Mouse (Mus musculus): ENCODE measurements around the gene Eif4g1. TPM values are rescaled to one million over a fixed set of nuclear protein-coding genes. Genes with fewer than 3 reads are reported as not detected.

The Eif4g1 gene
- total RNA-seq, 2 experiments from 2014 or later, result 119 to 159 TPM

- ATAC-seq (ENCODE audit: poor library complexity, severe bottlenecking), result no peak
Observed at GRCm38 (mm10) chr16:20703699-20704400, 35.7 kb downstream of the Eif4g1 start.

GRCm38 (mm10) chr16:20705786-20706185 is 37.7 kb downstream of the Eif4g1 start:
- ATAC-seq (ENCODE audit: poor library complexity, severe bottlenecking), result no peak

- no peak for ATAC-seq (ENCODE audit: poor library complexity, severe bottlenecking)
Observed at GRCm38 (mm10) chr16:20706407-20707055, 38.4 kb downstream of the Eif4g1 start.

DNA sequence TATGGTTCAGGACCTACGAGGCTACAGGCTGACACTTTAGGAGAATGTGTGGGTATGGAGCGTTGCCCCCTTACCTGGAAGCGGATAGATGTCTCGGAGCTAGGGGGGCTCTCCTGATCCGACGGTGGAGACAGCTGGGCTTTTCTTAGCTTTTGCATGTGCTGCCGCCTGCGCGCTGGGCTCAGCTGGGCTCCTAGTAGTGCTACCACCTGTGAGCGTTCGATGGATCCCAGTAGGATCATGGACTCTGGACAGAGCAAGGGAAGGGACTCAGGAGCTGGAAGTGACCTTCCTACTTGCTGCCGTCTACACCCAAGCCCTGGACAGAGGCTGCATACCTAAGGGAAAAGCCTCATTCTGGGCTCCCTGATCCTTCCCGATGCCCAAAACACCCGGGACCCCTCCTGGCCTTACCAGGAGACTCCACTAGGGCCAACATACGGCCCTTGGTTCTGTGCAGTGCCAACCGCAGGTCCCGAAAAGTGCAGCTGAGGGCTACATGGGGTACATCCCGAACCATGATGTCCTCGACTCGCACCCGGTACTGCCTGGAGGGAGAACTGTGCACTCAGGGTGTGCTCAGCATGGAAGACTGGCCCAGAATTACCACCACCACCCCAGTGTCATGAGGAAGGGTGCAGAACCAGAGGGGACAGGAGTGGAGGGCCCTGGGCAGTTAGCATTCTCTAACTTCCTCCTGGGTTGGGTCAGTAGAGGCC is 40.3 kb downstream of the Eif4g1 start:
- ATAC-seq (ENCODE audit: poor library complexity, severe bottlenecking), result no peak

- no peak for ATAC-seq (ENCODE audit: poor library complexity, severe bottlenecking)
Observed at GRCm38 (mm10) chr16:20708939-20709734, 41.0 kb downstream of the Eif4g1 start.

DNA sequence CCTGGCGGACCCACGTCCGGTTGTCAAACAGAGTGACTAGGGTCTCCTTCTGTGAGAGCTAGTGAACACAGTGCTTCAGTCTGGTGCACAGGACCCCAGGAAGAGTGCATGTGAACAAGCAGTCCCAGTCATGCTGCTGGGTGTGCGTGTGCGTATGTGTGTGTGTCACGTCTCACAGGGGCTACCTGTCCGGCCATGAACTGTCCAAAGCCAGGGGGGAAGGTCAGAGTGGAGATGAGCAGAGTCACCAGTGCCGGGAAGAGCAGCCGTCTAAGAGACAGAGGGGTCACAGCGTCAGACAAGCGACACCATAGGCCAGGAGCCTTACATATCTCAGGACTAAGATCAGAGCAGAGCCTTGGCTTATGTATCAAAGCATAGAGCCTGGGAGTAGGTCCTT is 42.3 kb downstream of the Eif4g1 start:
- ATAC-seq (ENCODE audit: poor library complexity, severe bottlenecking), result no peak

DNA sequence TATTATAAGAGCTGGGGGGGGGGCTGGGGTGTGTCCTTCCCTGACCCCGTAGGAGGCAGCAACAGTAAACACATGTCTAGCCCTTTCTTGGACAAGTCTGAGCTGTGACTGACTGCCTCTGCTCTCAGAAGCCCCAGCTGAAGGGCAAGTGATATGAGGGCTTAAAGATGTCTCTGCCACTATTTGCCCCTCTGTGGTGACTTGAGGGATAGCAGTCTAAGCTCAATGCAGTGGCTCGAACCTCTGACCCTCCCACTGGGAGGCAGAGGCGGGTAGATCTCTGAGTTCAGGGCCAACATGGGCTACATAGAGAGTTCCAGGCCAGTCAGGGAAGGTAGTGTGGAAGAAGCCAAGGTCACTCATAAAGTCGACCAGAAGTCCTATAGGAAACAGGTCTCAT is 42.7 kb downstream of the Eif4g1 start:
- ATAC-seq (ENCODE audit: poor library complexity, severe bottlenecking), result 0 out of 2 replicates have a peak, but pooled peaks have one; percentile 45

GRCm38 (mm10) chr16:20712190-20712589 is 44.1 kb downstream of the Eif4g1 start:
- no peak for ATAC-seq (ENCODE audit: poor library complexity, severe bottlenecking)

GRCm38 (mm10) chr16:20712889-20713288 is 44.8 kb downstream of the Eif4g1 start:
- ATAC-seq (ENCODE audit: poor library complexity, severe bottlenecking), result no peak

GRCm38 (mm10) chr16:20714307-20715080 is 46.4 kb downstream of the Eif4g1 start:
- no peak for ATAC-seq (ENCODE audit: poor library complexity, severe bottlenecking)

DNA sequence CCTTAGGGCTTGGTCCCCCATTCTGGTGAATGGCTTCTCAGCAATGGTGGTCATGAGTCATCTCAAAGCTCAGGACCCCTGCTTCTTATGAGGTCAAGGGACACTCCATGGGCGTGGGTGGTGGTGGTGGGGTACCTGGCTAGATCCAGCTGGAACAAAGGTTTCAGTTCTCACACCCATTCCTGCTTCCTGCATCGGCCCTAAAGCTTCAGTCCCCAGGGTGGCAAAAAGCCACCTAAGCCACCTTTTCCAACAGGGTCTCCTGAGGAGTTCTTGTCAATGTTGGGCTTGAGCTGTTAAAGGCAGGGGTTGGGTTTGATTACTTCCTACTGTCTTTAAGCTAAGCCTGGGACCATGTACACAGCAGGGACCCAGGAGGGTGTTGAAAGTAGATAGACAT is 47.0 kb downstream of the Eif4g1 start:
- no peak for ATAC-seq (ENCODE audit: poor library complexity, severe bottlenecking)

DNA sequence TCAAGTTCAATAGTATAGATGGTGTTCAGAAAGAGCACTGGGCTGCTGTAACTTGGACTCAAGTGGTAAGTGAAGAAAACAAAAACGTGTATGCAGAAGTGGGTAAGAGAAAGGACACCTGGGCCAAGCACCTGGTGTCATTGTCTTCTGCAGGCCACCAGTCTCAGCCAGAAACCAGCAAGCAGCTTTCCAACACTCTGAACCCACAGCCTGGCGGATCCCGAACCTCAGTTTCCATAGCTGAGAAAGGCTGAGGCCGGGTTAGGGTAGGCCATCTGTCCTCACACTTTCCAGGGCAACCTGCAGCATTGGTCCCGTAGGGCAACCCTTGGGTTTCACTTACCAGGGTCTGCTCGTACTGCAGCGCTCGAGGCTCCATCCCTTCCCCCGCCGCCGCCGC is 47.5 kb downstream of the Eif4g1 start:
- no peak for ATAC-seq (ENCODE audit: poor library complexity, severe bottlenecking)

- ATAC-seq (ENCODE audit: poor library complexity, severe bottlenecking), result peak; percentile 31
Observed at GRCm38 (mm10) chr16:20715976-20716840, 48.1 kb downstream of the Eif4g1 start.

DNA sequence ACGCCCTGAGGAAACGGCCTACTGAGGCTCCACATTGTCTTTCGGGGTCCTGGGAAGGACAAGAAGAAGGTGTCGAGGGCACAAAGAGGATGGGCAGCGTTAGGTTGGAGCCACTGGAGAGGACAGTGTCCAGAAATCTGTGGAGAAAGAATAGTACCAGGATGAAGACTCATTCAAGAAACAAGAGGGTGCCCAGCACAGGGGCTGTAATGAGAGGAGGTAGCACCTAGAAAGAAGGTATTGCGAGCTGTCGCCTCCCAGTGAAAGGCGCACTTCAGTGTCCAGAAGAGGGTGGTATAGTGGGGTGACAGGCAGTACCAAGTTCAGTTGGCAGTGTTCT is 48.7 kb downstream of the Eif4g1 start:
- ATAC-seq (ENCODE audit: poor library complexity, severe bottlenecking), result peak; percentile 15; the same call in 1 of the 2 replicates

DNA sequence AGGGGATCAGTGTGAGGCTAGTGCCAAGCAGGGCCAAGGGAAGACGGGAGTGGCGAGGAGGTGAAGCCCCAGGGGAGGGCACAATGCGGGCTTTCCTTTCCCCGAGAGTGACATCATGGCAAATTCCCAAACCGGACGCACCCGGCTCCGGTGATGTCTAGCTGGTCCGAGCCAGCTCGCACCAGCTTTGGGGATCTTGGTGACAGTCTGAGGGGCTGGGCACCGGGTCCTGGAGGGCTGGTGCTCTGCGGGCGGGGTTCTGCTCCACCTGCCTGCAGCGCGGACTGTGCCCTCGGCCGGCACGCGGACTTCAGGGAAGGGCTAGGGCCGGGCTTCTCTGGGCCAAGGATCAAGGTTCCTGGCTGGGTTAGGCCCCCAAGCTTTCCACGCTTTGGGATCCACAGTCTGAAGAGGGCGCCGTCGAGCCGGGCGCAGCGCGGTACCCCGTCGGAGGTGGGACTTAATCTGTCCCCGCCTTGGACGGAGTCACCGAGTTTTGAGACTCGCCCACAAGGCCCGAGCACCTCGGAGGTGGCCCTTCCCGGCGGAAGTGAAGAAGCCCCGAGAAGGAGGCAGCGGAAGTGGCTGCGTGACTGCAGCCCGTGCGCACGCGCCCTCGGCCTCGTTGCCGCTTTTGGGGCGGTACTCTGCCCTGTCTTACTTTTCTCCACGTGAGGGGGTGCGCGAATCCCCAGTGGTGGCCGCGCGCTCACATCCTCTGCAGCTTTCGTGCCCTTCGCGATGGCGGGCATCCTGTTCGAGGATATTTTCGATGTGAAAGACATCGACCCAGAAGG is 49.3 kb downstream of the Eif4g1 start, which contains the start of the genes Polr2h and Clcn2:
Gene Polr2h, plus strand, starts transcription at position 485 of the 797 bp plus-strand sequence.
Gene Clcn2, minus strand, starts transcription at position 566 of the 797 bp plus-strand sequence.
- peak; percentile 90 for ATAC-seq (ENCODE audit: poor library complexity, severe bottlenecking)

DNA sequence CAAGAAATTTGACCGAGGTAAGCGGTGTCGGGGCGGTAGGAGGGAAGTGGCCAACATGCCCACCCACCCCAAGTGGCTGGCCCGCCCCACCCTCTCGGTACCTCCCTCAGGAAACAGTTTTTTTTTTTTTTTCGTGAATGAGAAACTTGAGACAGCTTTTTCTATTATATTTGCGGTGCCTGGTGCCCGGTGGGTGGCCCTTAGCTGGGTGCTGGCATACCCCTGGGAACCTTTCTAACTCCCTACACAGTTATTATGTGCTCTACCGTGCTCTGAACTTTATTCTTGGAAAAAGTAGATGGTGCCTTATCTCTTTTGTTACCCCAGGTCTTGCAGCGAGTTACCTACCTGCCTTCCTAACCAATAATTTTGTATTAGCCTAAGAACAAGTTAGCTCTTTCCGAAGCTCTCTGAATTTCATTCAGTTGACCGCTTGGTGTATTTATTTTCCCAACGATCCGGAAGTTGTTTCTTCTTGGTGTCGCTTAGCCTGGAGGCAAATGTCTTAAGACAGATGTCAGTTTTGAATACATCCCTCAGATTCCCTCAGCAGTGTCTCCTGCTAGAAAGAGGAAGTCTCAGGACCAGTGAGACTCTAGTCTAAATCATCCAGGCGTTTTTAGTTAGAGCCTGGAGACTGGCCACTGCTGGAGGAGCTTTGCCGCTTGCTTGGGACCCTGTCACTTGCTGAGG is 50.0 kb downstream of the Eif4g1 start:
- ATAC-seq (ENCODE audit: poor library complexity, severe bottlenecking), result no peak

GRCm38 (mm10) chr16:20721808-20722207 is 53.7 kb downstream of the Eif4g1 start:
- no peak for ATAC-seq (ENCODE audit: poor library complexity, severe bottlenecking)

DNA sequence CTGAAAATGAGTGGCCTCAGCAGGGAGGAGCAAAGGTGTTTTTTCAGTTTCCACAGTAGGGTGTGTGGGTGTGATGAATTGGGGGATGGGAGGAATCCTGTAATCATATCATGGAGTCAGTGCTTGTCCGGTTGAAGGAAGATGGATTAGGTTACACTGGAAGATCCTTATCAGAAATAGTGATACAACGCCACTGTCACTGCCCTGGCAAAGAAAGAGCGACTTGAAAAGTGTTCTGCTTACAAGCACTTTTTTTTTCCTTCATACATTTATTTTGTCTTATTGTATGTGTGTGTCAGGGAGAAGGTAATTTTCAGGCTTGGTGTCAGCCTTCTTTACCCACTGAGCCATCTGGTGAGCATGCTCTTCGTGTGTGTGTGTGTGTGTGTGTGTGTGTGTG is 54.6 kb downstream of the Eif4g1 start:
- no peak for ATAC-seq (ENCODE audit: poor library complexity, severe bottlenecking)
